Mouse (Mus musculus) left cerebral cortex, adult 11 months (tissue): ENCODE measurements around the gene Gas2.

ENCODE experiments used
- DNase-seq: peaks from one replicate; pipeline ENCODE4 v3.0.0; 2022; ENCODE audit warnings: low spot score

Gas2 gene

DNA sequence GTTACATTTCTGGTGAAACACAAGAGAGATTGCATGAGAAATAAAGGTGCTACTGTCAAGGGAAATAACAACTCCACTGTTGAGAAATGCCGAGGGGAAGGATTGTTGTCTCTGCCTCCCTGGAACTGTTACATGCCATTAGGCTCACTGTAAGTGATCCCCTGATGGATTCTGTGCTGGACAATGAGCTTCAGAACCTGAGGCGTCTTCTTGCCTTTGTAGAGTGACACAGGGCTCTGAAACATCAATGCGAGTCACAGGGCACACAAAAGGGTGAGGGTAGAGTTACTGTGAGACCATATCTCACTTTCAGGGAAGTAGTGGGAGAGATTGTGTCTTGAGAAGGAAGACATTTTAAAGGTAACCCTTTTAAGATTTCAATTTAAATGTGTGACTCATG lies 23.5 kb downstream of the Gas2 start:
- DNase-seq: no peak

DNA sequence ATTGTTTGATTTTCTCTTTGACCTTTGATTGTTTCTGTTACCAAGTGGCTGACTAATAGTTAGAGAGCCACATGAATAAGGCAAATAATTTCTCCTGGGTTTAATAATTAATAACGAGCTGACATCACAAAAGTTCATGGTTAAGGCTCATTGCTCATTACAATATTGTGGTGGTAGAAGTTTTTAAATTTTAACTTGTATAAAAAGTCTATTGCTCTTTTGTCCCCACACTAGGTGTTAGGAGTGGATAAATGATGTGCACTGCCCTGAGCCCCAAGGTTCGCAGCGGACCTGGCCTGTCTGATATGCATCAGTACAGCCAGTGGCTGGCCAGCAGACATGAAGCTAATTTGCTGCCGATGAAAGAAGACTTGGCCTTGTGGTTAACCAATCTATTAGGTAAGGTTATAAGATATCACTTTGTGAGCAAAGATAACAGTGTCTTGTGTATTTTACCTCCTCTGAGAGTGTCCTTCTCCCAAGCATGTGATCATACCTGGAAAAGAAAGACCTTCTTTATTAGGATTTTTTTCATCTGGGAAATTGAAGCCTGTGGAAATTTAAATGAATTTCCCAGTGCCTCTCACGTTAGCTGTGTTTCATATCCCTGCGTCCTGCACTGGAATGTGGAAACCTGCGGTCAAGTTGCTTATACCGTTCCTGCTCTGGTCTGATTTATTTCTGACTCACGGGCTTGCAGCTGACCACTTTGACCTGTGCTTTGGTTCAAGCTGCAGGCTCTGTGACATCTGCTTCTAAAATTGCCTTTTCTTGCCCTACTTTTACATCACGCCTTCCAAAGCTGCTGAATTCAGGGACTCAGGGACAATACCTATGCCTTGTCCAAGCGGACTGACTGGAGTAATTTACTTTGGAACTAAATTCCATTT lies 26.1 kb downstream of the Gas2 start:
- no peak for DNase-seq

DNA sequence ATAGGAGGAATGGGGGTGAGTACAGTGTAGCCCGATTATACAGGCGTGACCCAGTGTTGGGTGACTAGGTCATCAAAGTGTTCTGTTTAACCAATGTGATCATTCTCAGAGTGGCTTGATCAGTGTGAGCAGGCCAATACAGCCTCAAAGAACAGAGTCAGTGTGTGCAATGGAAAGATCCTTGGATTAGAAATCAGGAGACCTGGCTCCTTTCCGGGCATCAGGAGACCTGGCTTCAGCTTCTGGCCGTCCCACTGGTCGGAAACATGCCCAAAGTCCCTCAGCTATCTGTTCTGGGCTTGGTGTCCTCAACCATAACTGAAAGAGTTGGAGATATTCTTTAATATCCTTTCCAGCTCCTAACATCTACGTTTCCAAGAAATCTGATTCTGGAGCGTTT lies 27.8 kb downstream of the Gas2 start:
- DNase-seq: no peak

DNA sequence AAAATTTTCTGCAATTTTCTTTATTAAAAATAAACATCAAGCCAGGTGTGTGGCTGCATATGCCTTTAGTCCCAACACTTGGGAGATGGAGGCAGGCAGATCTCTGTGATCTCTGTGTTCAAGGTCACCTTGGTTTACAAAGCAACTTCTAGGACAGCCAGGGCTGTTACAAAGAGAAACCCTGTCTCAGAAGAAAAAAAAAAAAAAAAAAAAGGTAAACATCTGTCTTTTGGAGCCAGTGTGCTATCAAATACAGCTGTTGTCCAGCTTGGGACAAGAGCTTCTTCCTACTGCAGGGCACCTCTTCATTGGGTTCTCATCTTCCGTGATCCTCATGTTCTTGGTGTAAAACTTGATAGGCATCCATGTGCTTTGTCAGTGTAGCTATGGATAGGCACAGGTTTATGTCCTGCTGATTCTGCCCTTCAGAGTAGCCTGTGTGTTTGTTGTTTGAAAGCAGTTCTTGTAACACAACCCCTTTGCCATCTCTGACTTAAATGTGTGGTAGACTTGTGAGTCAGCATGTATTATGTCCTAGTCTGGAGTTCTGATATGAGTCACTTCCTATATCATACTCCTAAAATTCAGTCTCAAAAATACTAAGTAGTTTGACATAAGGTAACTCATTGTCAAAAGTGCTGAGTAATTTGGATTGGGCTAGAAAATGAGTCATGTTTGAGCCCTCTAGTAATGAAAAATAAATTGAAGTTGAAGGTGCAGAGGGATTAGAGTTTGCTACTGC lies 30.6 kb downstream of the Gas2 start:
- no peak for DNase-seq

DNA sequence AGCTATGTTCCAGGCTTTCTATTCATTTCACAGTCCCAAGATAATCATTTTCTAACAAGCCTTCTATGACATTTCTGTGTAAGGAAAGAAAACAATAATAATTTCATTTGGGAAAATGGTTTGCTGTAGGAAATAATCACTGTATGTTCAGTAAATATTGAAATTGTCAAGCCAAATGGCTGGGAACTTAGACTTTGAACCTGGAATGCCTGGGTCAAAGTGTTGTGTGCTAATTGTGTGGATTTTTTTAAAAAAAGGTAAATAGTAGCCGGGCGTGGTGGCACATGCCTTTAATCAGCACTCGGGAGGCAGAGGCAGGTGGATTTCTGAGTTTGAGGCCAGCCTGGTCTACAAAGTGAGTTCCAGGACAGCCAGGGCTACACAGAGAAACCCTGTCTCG lies 31.2 kb downstream of the Gas2 start:
- no peak for DNase-seq

DNA sequence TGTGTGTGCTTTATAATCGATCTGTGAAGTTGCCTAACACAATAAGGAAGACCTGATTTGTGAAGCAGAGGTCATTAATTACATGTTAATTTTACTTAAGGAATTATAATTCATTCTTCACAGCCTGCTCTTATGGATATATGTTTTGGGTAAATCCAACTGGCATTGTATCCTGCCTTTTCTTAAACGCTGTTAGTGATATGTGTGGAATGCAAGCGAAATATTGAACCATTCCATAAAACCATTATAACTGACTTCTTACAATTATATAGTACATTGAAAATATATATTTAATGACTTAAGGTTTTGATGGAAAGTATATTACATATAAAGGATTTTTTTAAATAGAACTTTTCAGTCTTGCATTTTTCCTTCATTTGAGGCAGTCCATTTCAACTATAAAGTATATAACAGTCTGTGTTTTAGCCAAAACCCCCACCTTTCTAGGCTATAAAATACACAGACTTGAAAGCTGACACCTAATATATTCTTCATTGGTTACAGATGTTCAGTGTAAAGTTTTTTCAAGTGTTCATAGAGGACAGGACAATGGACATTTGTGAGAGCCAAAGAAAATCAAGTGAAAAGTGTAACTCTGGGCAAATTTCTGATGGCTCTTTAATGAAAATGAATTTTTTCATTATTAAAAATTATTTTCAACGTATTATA lies 32.5 kb downstream of the Gas2 start:
- no peak for DNase-seq

DNA sequence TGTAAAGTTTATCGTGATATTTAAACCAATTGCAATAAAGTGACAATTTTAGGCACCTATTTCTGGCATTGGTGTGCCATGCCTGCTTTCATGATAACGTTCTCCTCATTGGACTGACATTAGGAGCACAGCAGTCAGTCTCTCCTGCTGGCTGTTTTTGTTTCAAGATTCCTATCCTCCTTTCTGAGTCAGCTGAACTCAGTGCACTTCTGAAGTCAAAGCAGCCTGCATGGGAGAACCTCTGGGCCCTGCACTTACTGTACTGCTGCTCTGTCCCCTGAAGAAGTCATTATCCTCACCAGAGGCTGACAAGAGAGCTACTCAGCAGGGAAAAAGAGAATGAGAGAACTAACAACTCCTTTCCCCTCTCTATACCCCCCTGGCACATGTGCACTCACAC lies 33.1 kb downstream of the Gas2 start:
- no peak for DNase-seq

DNA sequence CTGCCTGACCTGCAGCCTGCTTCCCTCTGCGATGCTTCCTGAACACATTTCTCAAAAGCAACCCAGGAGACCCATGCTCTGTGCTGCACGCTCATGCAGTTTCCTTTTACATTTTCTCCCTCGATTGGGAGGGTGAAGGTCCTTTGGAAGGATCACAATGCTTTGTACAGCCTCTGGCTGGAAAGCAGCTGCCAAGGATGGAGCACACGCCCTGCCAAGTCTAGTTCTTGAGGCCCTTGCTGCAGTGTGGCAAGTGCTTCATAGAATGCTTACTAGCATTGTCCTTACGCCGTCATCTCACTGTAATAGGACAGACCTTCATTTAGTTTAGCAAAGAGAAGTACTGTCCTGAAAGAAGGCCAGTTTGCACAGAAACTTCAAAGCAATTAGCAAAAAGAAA lies 37.3 kb downstream of the Gas2 start:
- DNase-seq: no peak

DNA sequence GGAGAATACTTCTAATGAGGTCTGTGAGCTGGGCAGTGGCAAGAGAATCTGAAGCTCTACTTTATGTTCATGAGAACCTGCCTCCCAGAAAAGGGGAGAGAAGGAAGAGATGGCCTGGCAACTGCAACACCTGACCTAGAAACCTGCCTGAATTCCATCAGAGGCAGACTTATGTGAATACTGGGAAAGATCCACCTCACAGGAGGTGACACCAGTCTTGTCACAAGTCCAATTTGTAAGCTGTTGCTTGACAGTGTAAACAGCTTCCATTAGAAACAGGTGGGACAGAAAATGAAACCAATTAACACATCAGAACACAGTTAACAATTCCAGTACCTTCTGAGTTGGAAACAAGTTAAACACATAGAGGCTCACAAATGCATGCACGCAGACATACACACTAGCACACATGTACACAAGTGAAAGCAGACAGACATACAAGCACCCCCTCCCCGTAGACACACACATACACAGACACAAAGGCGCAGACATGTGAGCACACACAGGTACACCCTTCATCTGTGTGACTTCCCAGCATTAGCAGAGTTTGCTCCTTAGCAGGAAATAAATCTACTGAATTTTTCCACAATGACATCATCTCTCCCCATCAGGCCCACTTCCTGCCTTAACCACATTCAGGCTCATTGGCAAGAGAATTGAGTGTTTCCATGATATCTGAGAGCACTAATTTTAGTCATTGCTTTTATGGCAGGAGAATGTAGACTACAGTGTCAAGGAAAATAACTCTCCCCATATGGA lies 51.7 kb downstream of the Gas2 start:
- no peak for DNase-seq

DNA sequence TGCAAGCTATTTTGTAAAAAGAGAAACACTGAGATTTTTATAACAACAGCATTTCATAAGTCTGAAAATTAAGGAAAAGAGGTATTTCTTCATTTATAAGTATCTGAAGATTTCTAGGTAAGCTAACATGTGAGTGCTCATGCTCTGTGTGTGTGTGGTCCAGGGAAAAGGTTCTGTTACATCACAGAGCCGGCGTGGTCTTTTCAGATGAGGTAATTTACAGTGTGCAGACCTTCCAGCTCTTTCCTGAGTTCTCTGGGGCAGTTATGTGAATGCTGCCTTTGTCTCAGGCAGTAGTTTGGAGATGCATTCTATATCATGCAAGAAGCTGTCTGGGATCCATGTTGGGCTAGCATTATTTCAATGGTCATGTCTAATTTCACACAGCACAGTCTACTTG lies 52.3 kb downstream of the Gas2 start:
- DNase-seq: no peak

DNA sequence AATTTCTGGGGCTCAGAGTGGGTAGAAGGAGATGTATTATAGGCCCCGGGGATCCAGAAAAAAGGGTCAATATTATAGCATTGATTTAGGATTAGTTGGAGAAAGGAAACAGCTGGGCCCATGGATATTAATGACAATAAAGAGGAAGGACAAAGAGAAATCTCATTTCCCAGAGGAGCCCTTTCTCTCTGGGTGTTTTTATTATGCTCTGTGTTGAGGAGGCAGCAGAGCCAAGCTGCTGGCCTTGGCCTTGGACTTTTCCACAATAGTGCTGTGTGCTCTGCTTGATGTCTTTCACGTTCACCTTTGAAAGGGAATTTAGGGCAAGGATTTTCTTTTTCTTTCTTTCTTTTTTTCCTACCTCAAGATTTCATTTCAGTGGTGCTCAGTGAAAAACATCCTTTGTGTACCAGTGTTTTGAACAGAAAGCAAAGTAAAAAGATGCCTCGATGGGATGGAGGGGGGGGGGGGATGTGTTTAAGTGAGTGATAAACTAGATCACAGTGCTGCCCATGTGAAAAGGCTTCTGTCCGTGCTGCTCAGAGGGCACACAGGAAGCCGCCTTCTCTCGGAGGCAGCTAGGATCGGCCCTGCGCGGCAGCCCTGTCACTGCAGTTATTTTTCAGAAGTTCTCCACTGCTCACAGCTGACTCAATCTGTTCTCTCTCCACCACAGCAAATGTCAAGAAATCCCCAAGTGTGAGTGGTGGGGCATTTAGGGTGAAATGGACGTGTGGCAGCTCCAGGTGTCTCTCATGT lies 67.1 kb downstream of the Gas2 start:
- no peak for DNase-seq

DNA sequence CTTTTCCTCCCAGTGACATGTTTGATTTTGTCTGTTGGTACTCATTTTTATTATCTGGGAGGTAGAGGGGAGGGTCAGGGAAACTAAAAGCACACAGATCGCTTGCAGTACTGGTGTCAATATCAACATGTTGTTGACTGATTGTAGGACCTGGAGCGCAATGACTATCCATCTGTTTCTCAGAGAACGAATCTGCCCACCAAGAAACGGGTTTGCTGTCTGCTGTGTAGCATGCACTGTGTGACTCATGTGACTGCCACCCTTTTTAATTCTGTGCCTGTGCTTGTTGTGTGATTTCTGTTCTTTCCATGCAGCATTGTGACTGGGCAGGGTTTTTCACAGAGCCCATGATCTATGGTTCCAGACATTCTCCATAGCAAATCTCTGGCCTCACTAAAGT lies 69.4 kb downstream of the Gas2 start:
- DNase-seq: no peak

DNA sequence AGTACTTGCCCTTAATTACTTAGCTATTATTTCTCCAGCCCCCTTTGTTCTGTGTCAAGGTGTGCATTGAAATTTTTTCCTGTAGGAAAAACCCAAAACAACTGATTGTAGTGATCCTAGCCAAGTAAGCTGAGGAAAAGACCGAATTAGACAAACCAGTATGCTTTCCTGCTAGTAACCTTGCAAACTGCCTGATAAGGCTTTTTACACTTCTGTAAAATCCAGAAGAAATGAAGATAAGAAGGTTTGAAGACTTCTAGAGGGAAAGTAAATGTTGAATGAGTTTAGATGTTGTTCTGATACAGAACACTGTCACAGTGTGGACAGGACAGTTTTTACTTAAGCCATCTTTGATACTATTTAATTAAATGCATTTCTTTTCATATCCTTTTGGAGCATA lies 75.5 kb downstream of the Gas2 start:
- DNase-seq: no peak

DNA sequence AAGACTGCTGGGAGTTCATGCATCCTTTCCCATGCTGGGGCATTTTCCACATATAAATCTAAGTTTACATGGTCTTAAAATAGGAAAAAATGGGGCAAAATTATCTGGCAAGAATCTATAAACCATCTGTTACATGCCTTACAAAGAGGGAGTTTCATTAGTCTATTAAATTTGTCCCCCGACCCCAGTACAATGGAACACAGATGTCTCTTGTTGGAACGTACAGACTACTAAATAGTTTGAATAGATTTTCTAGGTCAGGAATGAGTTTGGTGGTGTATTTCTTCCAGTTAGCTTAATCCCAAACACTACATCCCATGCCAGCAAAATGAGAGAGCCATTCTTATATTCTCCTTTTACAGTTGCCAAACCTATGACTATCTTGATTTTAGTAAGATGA lies 78.6 kb downstream of the Gas2 start:
- no peak for DNase-seq

DNA sequence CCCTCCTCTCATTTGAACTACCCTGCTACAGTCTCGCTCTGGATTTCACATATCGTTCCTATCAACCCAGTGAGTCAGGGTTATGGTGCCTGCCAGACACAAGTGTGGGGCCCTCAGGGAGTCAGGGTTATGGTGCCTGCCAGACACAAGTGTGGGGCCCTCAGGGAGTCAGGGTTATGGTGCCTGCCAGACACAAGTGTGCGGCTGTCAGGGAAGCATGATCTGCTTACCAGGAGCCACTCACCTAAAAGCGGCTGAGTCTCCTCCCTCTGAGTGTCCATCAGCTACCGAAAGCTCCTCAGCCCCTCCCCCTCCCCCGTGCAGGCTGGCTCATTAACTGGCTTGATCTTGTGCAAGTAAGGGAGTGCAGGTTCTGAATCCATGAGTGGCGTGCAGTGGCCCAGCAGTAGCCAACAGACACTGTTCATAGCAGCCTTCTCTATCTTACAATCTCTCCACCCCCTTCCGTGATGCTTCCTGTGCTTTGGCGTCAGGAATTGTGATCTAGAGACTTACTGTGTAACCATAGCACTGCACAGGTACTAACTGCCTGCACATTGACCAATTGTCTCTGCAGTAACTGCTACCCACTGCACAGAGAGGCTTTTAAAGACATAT lies 93.7 kb downstream of the Gas2 start:
- no peak for DNase-seq

DNA sequence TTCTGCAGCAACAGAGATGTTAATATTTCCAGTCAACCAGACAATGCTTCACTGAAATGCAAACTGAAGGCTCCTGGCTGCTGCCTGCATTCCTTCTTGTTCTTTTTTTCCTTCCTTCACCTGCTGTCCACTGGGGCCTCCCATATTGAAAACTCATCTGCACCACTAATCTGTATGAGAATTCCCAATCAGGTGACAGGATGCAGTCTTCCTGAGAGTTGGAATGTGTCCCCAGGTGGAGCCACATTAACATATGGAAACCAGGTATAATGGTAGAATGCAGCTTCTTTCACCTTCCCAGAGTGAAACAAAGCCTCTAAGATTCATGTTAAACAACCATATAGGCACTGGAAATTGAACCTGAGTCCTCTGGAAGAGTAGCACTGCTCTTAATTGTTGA lies 96.0 kb downstream of the Gas2 start:
- DNase-seq: no peak

DNA sequence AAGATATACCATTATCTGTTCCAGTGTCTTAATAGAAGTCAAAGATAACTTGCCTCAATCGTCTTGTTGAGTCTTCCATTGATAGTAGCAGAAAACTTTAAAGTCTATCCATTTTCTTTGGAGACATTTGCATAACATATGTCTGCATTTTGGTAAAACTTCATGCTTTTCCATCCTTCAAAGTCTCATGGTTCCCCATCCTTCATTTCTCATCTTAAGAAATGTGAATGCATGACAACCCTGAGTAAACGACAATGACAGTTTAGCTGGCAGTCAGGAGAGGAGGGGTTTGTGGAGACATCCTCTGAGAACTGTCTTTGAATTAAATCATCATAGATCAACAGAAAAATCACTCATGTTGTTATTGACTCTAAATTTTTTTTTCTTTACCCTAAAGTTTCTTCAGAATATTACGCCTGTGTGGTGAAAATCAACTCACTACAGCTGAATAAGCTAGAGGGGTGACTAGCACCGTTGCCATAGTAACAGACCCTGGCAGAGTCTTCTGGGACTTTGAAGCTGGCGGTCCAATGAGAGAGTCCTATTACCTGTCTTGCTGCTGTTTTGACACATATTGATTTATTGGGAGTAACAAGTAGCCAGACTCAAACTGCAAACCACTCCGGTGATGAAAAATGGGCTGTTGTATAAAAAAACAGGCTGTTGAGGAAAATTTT lies 99.0 kb downstream of the Gas2 start:
- no peak for DNase-seq

DNA sequence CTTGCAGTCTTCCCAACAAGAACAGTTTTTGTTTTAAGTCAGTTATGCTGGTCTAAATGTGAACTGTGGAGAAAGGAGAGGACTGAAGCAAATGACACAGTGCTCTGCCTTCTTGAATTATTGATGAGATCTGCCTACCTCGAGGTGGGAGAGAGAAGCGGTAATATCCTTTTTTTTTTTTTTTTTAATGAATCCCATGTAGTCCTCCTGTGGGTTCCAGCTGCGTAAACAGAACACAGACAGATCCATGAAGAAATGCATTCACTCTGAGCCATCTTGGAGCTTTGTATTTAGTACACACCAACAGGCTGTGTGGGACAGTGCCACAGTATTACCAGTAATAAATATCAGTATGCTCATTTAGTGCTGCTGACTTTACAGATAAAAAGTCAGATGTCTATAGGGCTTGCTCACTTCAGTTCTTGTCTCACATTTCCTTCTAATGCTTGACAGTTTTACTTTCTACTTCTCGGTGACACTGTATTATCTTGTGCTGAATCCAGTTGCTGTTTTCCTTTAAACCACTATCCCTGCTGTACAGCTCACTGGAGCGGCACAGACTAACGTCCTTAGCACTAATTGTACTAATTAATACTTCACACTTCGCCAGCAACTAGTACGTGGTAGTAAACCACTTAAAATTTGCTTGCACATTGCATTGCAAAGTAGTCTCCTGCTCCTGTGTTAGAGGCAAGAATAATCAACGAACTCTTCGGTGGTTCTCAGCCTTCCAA lies 100.6 kb downstream of the Gas2 start:
- DNase-seq: no peak

DNA sequence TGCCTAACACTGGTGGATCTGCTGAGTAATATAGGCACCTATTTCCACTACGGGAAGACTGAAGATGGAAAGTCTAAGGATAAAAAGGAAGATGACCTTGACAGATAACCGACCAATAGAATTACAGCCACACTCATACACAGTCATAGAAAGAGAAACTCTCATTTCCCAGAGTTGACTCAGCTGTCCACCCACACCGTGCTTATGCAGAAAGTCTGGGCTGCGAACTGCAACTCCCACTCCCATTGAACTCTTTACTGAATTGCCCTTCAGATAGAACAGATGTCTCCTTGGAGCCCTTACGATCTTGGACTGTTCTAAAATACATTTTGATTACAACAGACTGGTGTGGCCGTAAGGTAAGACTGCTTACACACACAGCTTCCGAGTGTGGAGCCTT lies 102.9 kb downstream of the Gas2 start:
- DNase-seq: peak; percentile 24

DNA sequence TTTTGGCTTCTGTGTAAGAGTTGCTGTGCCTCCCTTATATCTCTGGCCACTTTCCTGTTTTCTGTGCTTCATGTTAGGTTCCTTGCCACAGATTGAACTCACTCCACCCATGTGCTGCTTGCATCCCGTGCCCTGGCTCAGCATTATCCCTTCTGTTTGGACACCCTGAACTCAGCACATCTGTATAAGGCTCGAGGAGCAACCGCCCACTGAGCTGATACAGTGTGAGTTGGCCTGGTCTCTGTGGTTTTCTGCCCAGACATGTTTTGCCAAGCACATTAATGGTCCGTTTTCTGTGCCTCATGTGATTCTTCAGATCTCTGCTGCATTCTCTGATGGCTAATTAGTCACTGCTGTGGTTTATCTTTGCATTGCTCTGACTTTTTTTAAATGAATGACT lies 105.8 kb downstream of the Gas2 start:
- DNase-seq: no peak
